Mouse (Mus musculus): Measurements from ENCODE around the gene Hoxd10.

Hoxd10 gene

DNA sequence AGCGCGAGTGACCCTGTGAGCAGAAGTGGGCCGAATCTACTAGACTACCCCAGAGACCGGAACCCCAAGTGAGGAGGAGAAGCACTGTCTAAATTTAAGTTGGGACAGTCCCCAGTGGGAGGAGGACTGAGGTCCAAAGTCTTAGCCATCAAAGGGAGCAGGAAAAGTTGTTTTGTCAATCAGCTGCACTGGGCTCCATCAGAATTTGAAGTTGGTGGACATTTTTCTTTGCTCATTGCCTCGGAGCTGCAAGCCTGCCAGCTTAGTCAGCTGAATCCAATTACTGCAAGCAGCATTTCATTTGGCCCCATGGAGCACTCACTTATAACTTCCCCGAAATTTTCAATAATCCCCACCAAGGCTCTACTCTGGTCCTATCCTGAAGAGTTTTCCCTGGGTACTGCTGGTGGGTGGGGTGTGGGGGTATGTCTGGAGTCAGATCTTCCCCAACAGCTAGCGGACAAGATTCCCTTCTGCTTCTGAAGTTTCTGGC is 45.9 kb downstream of the Hoxd10 start:
- in situ Hi-C loops (cut with MboI, MseI): loop anchor here in 1 of 2 experiments (25.0 kb wide), 2 partner anchors 850 to 1875 kb away; no protein-coding TSS in a partner anchor

DNA sequence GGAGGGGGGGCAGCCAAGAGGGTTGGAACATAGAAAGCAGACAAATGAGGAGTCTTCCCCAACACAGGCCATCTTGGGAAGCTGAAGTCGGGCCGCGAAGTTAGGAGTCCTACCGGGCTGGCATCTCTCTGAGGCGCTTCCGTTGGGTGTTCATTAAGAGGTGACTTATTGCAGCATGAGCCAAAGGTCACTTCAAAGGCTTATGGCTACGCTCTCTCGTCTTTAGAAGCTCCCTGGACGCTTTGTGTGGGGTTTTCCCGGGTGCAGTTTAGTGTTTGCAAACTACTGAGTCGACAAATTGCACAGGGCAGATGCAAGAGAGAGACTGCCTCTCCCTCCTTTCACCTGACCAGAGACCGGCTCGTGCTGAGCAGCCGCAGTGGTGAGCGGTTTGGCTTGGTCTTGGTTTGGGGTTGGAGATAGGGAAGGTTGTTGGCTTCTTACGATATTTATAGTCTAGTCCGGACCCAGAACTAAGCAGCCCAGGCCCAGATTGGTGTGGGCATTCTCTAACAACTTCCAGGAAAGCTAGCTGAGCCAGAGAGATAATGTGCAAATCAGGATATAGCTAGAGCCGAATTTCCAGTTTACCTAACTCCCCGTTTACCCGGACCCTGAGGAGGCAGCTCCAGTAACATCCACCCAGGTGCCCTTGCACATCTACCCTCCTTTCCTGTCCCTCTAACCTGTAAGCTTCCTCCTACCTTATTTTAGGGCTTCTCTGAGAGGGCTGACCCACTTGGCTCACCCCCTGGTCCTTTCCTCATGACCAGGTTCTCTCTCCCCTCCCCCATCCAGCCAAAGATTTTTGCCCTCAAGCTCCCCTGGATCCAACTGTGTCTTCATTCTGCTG is 47.1 kb downstream of the Hoxd10 start:
- in situ Hi-C loops (cut with MboI, MseI): loop anchor here in 1 of 2 experiments (25.0 kb wide), 2 partner anchors 848 to 1877 kb away; no protein-coding TSS in a partner anchor

DNA sequence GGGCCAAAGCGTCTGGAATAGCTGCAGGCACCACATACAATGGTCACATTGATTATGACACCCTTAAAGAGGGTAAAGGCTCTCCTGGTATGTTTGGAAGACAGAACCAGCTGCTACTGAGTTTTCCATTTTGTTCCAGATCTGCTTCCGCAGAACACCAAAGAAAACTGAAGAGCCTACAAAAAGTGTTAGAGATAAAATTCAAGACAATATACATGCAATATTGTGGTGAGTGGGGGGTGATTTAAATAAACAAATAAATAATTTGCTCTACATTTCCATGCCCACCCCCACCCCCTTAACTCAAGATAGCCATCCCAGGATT is 47.7 kb downstream of the Hoxd10 start:
- in situ Hi-C loops (cut with MboI, MseI): loop anchor here in 1 of 2 experiments (25.0 kb wide), 2 partner anchors 848 to 1877 kb away; no protein-coding TSS in a partner anchor

DNA sequence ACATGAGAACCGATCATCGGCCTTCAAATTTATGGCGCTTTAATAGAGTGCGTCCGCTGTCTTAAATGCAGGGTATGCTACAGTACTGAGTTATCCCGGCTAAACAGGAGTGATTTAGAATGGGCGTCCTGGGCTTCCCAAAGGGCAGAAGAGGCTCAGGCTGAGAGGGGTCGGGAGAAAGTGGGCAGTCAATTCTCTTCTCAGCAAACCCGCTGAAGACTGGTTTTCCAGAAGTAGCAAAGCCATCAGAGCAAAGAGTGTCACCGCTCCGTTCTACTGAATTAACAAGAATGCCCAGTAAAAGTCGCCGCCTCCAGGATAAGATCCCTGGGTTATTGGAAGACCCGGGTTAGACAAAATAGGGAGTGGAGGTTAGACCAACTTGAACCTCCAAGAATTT is 48.1 kb downstream of the Hoxd10 start:
- in situ Hi-C loops (cut with MboI, MseI): loop anchor here in 1 of 2 experiments (25.0 kb wide), 2 partner anchors 847 to 1878 kb away; no protein-coding TSS in a partner anchor

DNA sequence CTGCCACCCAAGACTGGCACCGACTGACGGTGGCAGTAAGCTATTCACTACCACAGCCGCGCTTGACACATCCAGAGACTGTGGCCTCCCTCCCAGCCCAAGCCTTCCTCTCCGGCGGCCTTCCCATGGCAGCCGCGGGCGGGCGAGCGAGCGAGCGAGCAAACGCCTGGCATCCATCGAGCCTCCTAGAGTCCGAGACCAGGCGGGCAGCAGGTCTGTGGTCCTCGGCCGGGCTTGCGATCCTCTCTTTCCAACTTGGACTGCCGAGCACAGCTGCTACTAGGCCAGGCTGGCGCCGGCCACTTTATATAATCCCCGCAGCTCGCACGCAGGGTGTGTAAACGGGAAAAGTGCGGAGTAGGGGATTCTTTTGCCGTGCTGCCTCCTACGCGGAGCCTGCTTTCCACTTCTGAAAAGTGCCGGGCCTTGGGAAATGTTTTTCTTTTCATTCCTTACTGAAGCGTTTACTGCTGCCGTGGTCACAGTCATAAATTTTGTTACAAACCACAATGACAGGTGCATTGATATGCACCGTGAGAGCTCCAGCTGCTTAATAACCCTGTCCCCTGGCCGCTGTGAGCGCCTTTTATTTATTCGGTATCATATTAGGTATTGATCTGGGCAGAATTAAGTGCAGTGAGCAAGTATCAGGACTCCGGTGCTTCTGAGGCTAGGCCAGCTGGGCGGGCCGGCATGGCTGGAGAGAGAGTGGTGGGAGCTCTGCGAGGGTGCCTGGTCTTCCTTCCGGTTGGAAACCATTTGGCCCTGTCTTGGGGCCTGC is 48.8 kb downstream of the Hoxd10 start:
- in situ Hi-C loops (cut with MboI, MseI): loop anchor here in 1 of 2 experiments (25.0 kb wide), 2 partner anchors 847 to 1878 kb away; no protein-coding TSS in a partner anchor

DNA sequence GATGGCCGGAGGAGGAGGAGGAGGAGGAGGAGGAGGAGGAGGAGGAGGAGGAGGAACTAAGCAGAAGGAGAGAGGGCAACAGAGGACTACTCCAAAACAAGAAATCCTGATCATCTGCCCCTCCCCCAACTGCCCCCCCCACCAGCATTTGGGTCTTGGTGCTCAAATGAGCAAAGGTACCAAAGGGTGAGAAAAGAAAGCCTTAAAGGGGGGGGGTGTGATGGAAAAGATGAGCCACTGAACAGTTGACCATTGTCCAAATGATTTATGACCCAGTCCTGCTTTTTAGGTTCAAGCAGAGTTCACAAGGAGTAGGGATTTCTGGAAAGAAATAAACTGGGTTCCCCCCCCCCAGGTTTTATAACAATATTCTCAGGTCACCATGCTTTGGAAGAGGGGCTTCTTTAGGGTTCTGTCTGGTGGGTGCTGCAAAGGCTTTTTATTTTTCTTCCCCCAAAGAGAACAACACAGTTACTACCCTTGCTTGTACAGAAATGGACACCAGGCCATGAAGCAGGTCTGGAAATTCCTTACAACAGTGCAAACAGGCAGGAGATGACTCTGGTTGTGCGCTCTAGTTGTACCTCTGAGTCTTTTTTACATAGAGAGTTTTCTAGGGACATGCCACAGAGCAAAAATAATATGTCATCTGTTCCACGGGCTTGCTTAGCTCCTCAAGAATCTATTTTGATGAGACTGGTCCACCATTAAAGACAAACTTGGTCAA is 49.7 kb downstream of the Hoxd10 start:
- in situ Hi-C loops (cut with MboI, MseI): loop anchor here in 1 of 2 experiments (25.0 kb wide), 2 partner anchors 846 to 1879 kb away; no protein-coding TSS in a partner anchor

DNA sequence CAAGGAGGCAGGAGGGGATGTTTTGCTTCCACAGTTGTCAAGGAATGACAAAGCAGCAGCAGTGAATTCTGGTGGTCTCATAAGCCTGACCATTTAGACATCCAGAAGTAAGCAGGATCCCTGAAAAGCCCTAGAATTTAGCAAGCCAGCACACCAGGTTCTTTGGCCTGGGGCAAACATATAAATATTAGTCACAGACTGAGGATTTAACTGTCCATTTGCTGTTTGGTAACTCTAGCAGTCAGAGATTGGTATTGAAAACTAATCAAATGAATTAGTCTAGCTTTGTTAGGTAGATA is 50.2 kb downstream of the Hoxd10 start:
- in situ Hi-C loops (cut with MboI, MseI): loop anchor here in 1 of 2 experiments (25.0 kb wide), 2 partner anchors 845 to 1880 kb away; no protein-coding TSS in a partner anchor
